Comparison of ENCODE assay signal across 8 mouse cellular contexts in the genomic region with DNA sequence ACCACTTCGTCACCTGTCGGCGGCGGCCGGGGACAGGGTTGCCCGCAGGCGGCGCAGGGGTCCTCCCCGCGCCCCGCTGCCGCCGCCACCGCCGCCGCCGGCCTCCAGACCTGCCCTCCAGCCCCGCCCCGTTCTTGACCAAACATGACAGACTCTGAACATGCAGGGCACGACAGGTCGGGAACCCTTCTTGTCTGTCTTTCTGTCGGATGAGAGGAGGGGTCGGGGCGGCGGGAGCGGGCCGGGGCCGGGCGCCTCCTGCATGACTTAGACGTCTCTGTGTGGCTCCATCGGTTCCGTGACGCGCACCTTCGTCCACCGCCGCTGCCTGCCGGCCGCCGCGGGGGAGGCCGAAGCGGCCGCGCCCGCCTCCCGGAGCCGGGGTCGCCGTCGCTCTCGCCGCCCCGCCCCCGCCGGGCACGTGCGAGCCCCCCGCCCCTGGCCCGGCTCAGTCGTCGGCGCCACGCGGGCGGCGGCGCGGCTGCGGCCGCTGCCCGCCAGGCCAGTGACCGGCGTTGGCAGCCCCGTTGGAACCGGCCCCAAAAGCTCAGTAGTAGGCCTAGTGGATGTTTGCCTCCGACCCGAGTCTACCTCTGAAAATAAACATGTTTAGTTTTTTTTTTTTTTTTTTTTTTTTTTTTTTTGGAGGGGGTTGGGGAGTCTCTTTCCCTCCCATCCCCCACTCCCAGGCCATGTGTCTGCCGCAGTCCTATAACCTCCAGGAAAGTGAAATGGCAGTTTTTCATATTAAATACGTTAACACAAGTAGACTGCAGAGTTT. TPM values are rescaled to one million over a fixed set of nuclear protein-coding genes. Genes with fewer than 3 reads are reported as not detected.
DNase-seq lines count a peak whose midpoint lies in the region; ATAC-seq and TF ChIP-seq lines count a peak whose summit lies in the region.

A gene (minus strand): TSS at position 65 of the 781 bp plus-strand sequence.

- no peaks in the 10 kb centered on the region for H3K36me3 ChIP-seq in E14TG2a.4 (ENCODE audit: insufficient read depth, low read length)
- H3K36me3 ChIP-seq in forebrain, embryonic 14.5 days (ENCODE audit: control insufficient read depth, insufficient read depth, low read length), result no peaks in the 10 kb centered on the region
- H3K36me3 ChIP-seq in lung, embryonic 14.5 days (ENCODE audit: insufficient read depth), result no peaks in the 10 kb centered on the region

- no peak for TF ChIP-seq CTCF in E14TG2a.4 (conservative IDR thresholded peaks at IDR 0.05; ENCODE audit: low read length)
- TF ChIP-seq CTCF in lung, embryonic 14.5 days (IDR thresholded peaks at IDR 0.05; ENCODE audit: low read depth), result no peak

- no peaks in the 10 kb centered on the region for H3K27me3 ChIP-seq in E14TG2a.4 (ENCODE audit: insufficient read depth, low read length)
- H3K27me3 ChIP-seq in forebrain, embryonic 14.5 days (replicated peaks; ENCODE audit: control insufficient read depth, insufficient read depth, low read length), result no peaks in the 10 kb centered on the region
- no peaks in the 10 kb centered on the region for H3K27me3 ChIP-seq in lung, embryonic 14.5 days (ENCODE audit: insufficient read depth, low read length)

- H3K27ac ChIP-seq in forebrain, embryonic 14.5 days (ENCODE audit: low read depth, low read length), result peak within 1 kb of the TSS; percentile 100
- peak within 1 kb of the TSS; percentile 100 for H3K27ac ChIP-seq in lung, embryonic 14.5 days (ENCODE audit: low read depth)

- H3K4me3 ChIP-seq in E14TG2a.4 (replicated peaks; ENCODE audit: low read length), result peak within 1 kb of the TSS; percentile 92
- H3K4me3 ChIP-seq in forebrain, embryonic 14.5 days (ENCODE audit: low read depth, low read length), result peak within 1 kb of the TSS; percentile 82
- peak within 1 kb of the TSS; percentile 89 for H3K4me3 ChIP-seq in lung, embryonic 14.5 days (ENCODE audit: low read depth, low read length)

- ATAC-seq in cerebellum, adult (ENCODE audit: insufficient number of reproducible peaks, low FRiP score, low TSS enrichment), result peak; percentile 59
- peak; percentile 68 for ATAC-seq in forebrain, embryonic 14.5 days
- ATAC-seq in lung, embryonic 14.5 days (ENCODE audit: insufficient read depth), result peak; percentile 85
- peak; percentile 13; the same call in 1 of the 2 replicates for ATAC-seq in neutrophil, adult 5-6 weeks (ENCODE audit: extremely low read depth, insufficient number of reproducible peaks, low FRiP score, poor library complexity, severe bottlenecking)

- intact Hi-C loops in heart, postnatal 14 days (cut with DNase I), result no loop called here

- DNase-seq in forebrain, embryonic 14.5 days (ENCODE audit: low spot score), result peak; percentile 79
- peak; percentile 79 to 81 for DNase-seq in heart, postnatal 14 days
- peak; percentile 37 to 49 for DNase-seq in layer of hippocampus, adult 18-20 months (ENCODE audit: low spot score in 2 of 2)
- peak; percentile 82 for DNase-seq in lung, embryonic 14.5 days
- DNase-seq in thymus, adult 18-20 months, result peak; percentile 62 to 77

- H3K4me2 ChIP-seq in forebrain, embryonic 14.5 days (ENCODE audit: low read length), result peak within 1 kb of the TSS; percentile 63
- peak within 1 kb of the TSS; percentile 67 for H3K4me2 ChIP-seq in lung, embryonic 14.5 days

- H3K4me1 ChIP-seq in E14TG2a.4 (replicated peaks; ENCODE audit: low read depth, low read length), result peaks cover 26% of the 10 kb centered on the region
- H3K4me1 ChIP-seq in forebrain, embryonic 14.5 days (ENCODE audit: control insufficient read depth, insufficient read depth, low read length), result peaks cover 10% of the 10 kb centered on the region
- H3K4me1 ChIP-seq in lung, embryonic 14.5 days (ENCODE audit: insufficient read depth), result peaks cover 5% of the 10 kb centered on the region

- H3K9ac ChIP-seq in forebrain, embryonic 14.5 days (ENCODE audit: low read length), result peak within 1 kb of the TSS; percentile 100
- H3K9ac ChIP-seq in lung, embryonic 14.5 days, result peak within 1 kb of the TSS; percentile 100

- WGBS in forebrain, embryonic 14.5 days, result under 1% methylated on average over 71 of the region's 80 CpGs
- WGBS in lung, embryonic 14.5 days, result under 1% methylated on average over 72 of the region's 80 CpGs

- H3K9me3 ChIP-seq in E14TG2a.4 (ENCODE audit: low read length), result no peaks in the 10 kb centered on the region
- H3K9me3 ChIP-seq in forebrain, embryonic 14.5 days (replicated peaks; ENCODE audit: control insufficient read depth, low read length), result no peaks in the 10 kb centered on the region
- H3K9me3 ChIP-seq in lung, embryonic 14.5 days (ENCODE audit: low read depth, low read length), result no peaks in the 10 kb centered on the region

RNA-seq across cellular contexts. Expression of the gene that starts here (rescaled TPM):
- 18.0 and 23.5 TPM in 2 replicates for polyA plus RNA-seq in forebrain, embryonic 14.5 days (2014; fragmentation: Nextera tagmentation; extraction: Ambion mirVana)
- 10 to 100 TPM; 10.1 to 10.6 TPM for total RNA-seq in heart, postnatal 14 days (2021)
- 1 to 10 TPM; 3.6 to 4.5 TPM for total RNA-seq in layer of hippocampus, adult 18-20 months (2021)
- 15.8 and 16.7 TPM in 2 replicates for polyA plus RNA-seq in lung, embryonic 14.5 days (2014; fragmentation: Nextera tagmentation; extraction: Ambion mirVana)
- 6.4 and 7.7 TPM in 2 replicates for total RNA-seq in neutrophil, adult 5-6 weeks (2017)

Comparison
In these comparisons a context has a peak if more than half of its experiments do, and no peak if none do; other contexts are left out.
1. Peak in every context shown above with its lines: DNase-seq, ATAC-seq, H3K4me3 ChIP-seq and H3K27ac ChIP-seq.
2. ATAC-seq: peak in every context shown above with its lines; median percentile 85 in lung, embryonic 14.5 days; 68 in forebrain, embryonic 14.5 days; 59 in cerebellum, adult; 13 in neutrophil, adult 5-6 weeks.